Mouse (Mus musculus) intestine, embryonic 16.5 days (tissue): Measurements from ENCODE around the gene Ror2. TPM values are rescaled to one million over a fixed set of nuclear protein-coding genes. Genes with fewer than 3 reads are reported as not detected.

Source experiments
- ATAC-seq: fragments of 200-750 bp; cut with Nextera tagmentation; 2 replicates; pipeline ENCODE4 v1.8.0; 2017; ENCODE audit warnings: moderate TSS enrichment, moderate library complexity
- H3K27ac ChIP-seq: fragments of 300-500 bp; sonication (generic); 2 replicates; pipeline ENCODE4 v1.5.1; 2014; ENCODE audit warnings: mild to moderate bottlenecking, low read length
- H3K27me3 ChIP-seq: fragments of 300-500 bp; sonication (generic); replicated peaks from 2 replicates; pipeline ENCODE4 v1.6.1; 2014; ENCODE audit warnings: low read length, control low read depth, mixed read lengths; ENCODE audit not compliant: control insufficient read depth, insufficient read depth
- H3K36me3 ChIP-seq: fragments of 300-500 bp; sonication (generic); 2 replicates; pipeline ENCODE4 v1.6.1; 2014; ENCODE audit warnings: low read length, control low read depth; ENCODE audit not compliant: control insufficient read depth, insufficient read depth
- H3K4me1 ChIP-seq: fragments of 300-500 bp; sonication (generic); 2 replicates; pipeline ENCODE4 v1.6.1; 2014; ENCODE audit warnings: low read length, control low read depth, mixed read lengths; ENCODE audit not compliant: control insufficient read depth, insufficient read depth
- H3K4me2 ChIP-seq: fragments of 300-500 bp; sonication (generic); 2 replicates; pipeline ENCODE4 v1.6.1; 2014; ENCODE audit warnings: low read depth, low read length, control low read depth
- H3K4me3 ChIP-seq: fragments of 300-500 bp; sonication (generic); 2 replicates; pipeline ENCODE4 v1.5.1; 2014; ENCODE audit warnings: mild to moderate bottlenecking, low read length
- H3K9ac ChIP-seq: fragments of 300-500 bp; sonication (generic); 2 replicates; pipeline ENCODE4 v1.6.1; 2014; ENCODE audit warnings: low read depth, low read length
- H3K9me3 ChIP-seq: fragments of 300-500 bp; sonication (generic); 2 replicates; pipeline ENCODE4 v1.6.1; 2016; ENCODE audit warnings: low read length, control low read depth; ENCODE audit not compliant: control insufficient read depth
- WGBS: fragments of 180-500 bp; shearing (Covaris S2); extraction: QIAGEN DNeasy Blood & Tissue Kit; methylation state at CpG from one replicate; pipeline ENCODE4 v1.1.7; 2014; 5-methylcytosine and 5-hydroxymethylcytosine counted together
- polyA plus RNA-seq: library from polyadenylated mRNA; unstranded; fragments of >200 nt; fragmentation: Nextera tagmentation; extraction: Ambion mirVana; gene quantifications from 2 replicates; pipeline ENCODE4 v1.2.1, GENCODE M21; 2015

Ror2 gene
- polyA plus RNA-seq, 1 experiment from 2014 or later = 12.5 TPM

DNA sequence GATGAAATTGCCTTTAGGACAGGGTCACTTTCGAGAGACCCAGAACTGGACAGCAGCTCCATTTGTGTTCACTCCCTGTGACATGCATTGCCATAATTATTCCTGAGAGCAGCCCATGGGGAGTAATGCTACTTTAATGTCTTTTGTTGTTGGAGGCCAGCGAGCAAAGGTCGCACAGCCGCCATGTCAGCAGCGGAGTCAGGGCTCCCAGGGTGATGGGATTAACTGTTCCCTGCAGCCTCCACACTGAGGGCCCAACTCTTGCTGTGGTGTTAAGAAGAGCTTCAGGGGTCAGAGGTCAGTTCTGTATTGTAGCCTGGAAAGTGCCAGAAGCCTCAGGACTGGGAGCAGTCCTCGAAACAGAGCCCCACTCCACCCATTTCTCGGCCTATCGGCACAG is 217.5 kb downstream of the Ror2 start:
- H3K4me1 ChIP-seq = no peaks in the 10 kb centered on the region; the same call in 1 of the 2 replicates
- no peaks in the 10 kb centered on the region for H3K27me3 ChIP-seq
- H3K9me3 ChIP-seq = no peaks in the 10 kb centered on the region
- 78% methylated on average over 8 of the region's 8 CpGs for WGBS
- H3K36me3 ChIP-seq = no peaks in the 10 kb centered on the region
- no peak for ATAC-seq
- no peak overlapping the region for H3K27ac ChIP-seq
- H3K9ac ChIP-seq = no peak overlapping the region
- no peak overlapping the region for H3K4me3 ChIP-seq
- no peak overlapping the region for H3K4me2 ChIP-seq

GRCm38 (mm10) chr13:53067949-53068348 is 218.0 kb downstream of the Ror2 start:
- Histone ChIP-seq H3K4me2 (no peak overlapping the region), H3K27ac (no peak overlapping the region), H3K9ac (no peak overlapping the region), H3K4me3 (no peak overlapping the region), H3K4me1 (no peaks in the 10 kb centered on the region; the same call in 1 of the 2 replicates), H3K9me3 (no peaks in the 10 kb centered on the region), H3K27me3 (no peaks in the 10 kb centered on the region), H3K36me3 (no peaks in the 10 kb centered on the region)
- WGBS = 80% methylated on average over 11 of the region's 11 CpGs
- no peak for ATAC-seq

DNA sequence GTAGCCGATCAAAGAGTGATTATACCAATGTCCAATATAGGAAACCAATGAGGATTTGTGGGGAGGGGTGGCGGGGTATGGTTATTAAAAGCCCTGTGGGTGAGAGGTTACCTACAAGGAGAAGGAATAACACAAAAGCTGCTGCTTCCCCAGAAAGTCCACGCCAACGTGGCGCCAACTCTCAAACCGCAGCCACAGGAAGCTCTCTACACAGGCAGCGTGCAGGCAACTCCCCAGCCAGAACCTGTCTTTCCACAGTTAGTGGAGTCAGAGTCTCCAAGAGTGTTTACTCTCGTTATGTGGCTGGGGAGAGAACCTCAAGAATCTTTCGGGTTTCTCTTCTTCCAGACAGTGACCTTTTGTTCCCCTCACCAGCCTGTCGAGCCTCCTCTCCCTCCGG is 220.8 kb downstream of the Ror2 start:
- no peak overlapping the region for H3K4me2 ChIP-seq
- no peak overlapping the region for H3K27ac ChIP-seq
- H3K36me3 ChIP-seq = no peaks in the 10 kb centered on the region
- ATAC-seq = no peak
- no peaks in the 10 kb centered on the region; the same call in 1 of the 2 replicates for H3K4me1 ChIP-seq
- H3K4me3 ChIP-seq = no peak overlapping the region
- H3K9me3 ChIP-seq = no peaks in the 10 kb centered on the region
- H3K27me3 ChIP-seq = no peaks in the 10 kb centered on the region
- no peak overlapping the region for H3K9ac ChIP-seq
- 76% methylated on average over 11 of the region's 11 CpGs for WGBS

DNA sequence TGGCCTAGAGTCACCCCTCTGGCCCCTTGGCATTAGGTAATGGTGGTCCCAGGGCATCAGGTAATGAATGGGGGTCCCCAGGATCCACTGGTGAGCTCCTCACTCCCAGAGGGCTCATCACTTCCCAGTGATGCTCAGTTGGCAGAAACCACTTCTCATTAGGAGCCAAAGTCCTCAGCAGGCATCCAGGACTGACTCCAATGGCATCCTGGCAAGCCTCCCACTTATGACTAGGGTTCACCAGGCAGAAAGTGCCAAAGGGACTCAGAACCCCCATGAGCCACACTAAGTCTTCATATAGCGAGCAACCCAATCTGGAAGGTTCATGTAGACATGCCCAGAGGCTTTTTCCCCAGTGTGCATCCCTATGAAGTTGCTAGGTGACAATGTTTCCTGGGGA is 221.2 kb downstream of the Ror2 start:
- H3K36me3 ChIP-seq = no peaks in the 10 kb centered on the region

More for the DNA sequence above, 221.2 kb downstream of the Ror2 start:
- no peaks in the 10 kb centered on the region for H3K27me3 ChIP-seq
- no peak overlapping the region for H3K4me3 ChIP-seq
- H3K9ac ChIP-seq = no peak overlapping the region
- no peaks in the 10 kb centered on the region; the same call in 1 of the 2 replicates for H3K4me1 ChIP-seq
- no peak overlapping the region for H3K4me2 ChIP-seq
- H3K9me3 ChIP-seq = no peaks in the 10 kb centered on the region
- ATAC-seq = no peak
- WGBS = 83% methylated on average over 1 of the region's 1 CpGs
- H3K27ac ChIP-seq = no peak overlapping the region

Other genes starting within 250 kb of the Ror2 start
- gene Sptlc1, start 91.3 kb upstream of the Ror2 start, polyA plus RNA-seq = 39.3 and 40.5 TPM in 2 replicates
- 0.16 and 0.18 TPM in 2 replicates for gene Msx2, start 186.9 kb upstream of the Ror2 start, polyA plus RNA-seq